Mouse (Mus musculus) megakaryocyte, embryonic 14.5 days (primary cell): ENCODE measurements around the gene Hist1h2af.

Source experiments
- FLI1 ChIP-seq: IDR thresholded peaks from 2 replicates; pipeline ENCODE4 v1.6.1; 2012; ENCODE audit warnings: low read length, inconsistent platforms, mixed read lengths
- GATA1 ChIP-seq: IDR thresholded peaks from 3 replicates; pipeline ENCODE4 v1.6.1; 2012; ENCODE audit warnings: mixed read lengths, low read length, inconsistent platforms, borderline replicate concordance

- TF ChIP-seq GATA1: no peak
- no peak for TF ChIP-seq FLI1
Measured at GRCm38 (mm10) chr13:23506351-23506750, 27.4 kb upstream of the Hist1h2af start.
